Mouse (Mus musculus): ENCODE data around the gene Ankmy1. TPM values are rescaled to one million over a fixed set of nuclear protein-coding genes. Genes with fewer than 3 reads are reported as not detected.

Gene Ankmy1
- polyA plus RNA-seq, 1 experiment from 2014 or later = 1.1 TPM

- H3K4me2 ChIP-seq (replicated peaks; ENCODE audit: low read depth, low read length) = peak overlapping the region; percentile 56
- no peaks in the 10 kb centered on the region for H3K27me3 ChIP-seq (ENCODE audit: control insufficient read depth, insufficient read depth, low read length)
- no peak for ATAC-seq (ENCODE audit: insufficient number of reproducible peaks, insufficient read depth, low FRiP score, low read depth)
- peaks cover 22% of the 10 kb centered on the region for H3K36me3 ChIP-seq (ENCODE audit: control insufficient read depth, insufficient read depth, low read length)
- peaks cover 5% of the 10 kb centered on the region; the same call in 1 of the 2 replicates for H3K9me3 ChIP-seq (ENCODE audit: control insufficient read depth, low read depth, low read length)
- H3K9ac ChIP-seq (replicated peaks; ENCODE audit: low read depth, low read length) = 0 out of 2 replicates have a peak overlapping the region, but pooled peaks have one; percentile 6
- no peak overlapping the region for H3K27ac ChIP-seq (ENCODE audit: low read length)
- WGBS = 32% methylated on average over 2 of the region's 2 CpGs
- peaks cover 13% of the 10 kb centered on the region for H3K4me1 ChIP-seq (ENCODE audit: control insufficient read depth, insufficient read depth, low read length)
- 0 out of 2 replicates have a peak overlapping the region, but pooled peaks have one; percentile 8 for H3K4me3 ChIP-seq (ENCODE audit: low read depth, low read length)
Measured at GRCm38 (mm10) chr1:92935977-92936376, 33.3 kb upstream of the Ankmy1 start.

- Histone ChIP-seq H3K4me2 (replicated peaks; ENCODE audit: low read depth, low read length) (peak overlapping the region; percentile 56), H3K36me3 (ENCODE audit: control insufficient read depth, insufficient read depth, low read length) (peaks cover 17% of the 10 kb centered on the region), H3K9me3 (ENCODE audit: control insufficient read depth, low read depth, low read length) (peaks cover 5% of the 10 kb centered on the region; the same call in 1 of the 2 replicates), H3K4me1 (ENCODE audit: control insufficient read depth, insufficient read depth, low read length) (peaks cover 13% of the 10 kb centered on the region), H3K27me3 (ENCODE audit: control insufficient read depth, insufficient read depth, low read length) (no peaks in the 10 kb centered on the region), H3K4me3 (ENCODE audit: low read depth, low read length) (peak overlapping the region; percentile 63), H3K27ac (ENCODE audit: low read length) (peak overlapping the region; percentile 93), H3K9ac (replicated peaks; ENCODE audit: low read depth, low read length) (peak overlapping the region; percentile 44)
- ATAC-seq (ENCODE audit: insufficient number of reproducible peaks, insufficient read depth, low FRiP score, low read depth) = no peak
- WGBS = 16% methylated on average over 10 of the region's 10 CpGs
Measured at GRCm38 (mm10) chr1:92935054-92935962, 32.6 kb upstream of the Ankmy1 start.

- Histone ChIP-seq H3K4me1 (ENCODE audit: control insufficient read depth, insufficient read depth, low read length) (peaks cover 13% of the 10 kb centered on the region), H3K9me3 (ENCODE audit: control insufficient read depth, low read depth, low read length) (peaks cover 5% of the 10 kb centered on the region; the same call in 1 of the 2 replicates), H3K36me3 (ENCODE audit: control insufficient read depth, insufficient read depth, low read length) (peaks cover 9% of the 10 kb centered on the region), H3K9ac (replicated peaks; ENCODE audit: low read depth, low read length) (peak within 1 kb of the TSS; percentile 46), H3K27ac (ENCODE audit: low read length) (peak within 1 kb of the TSS; percentile 93), H3K4me3 (ENCODE audit: low read depth, low read length) (peak within 1 kb of the TSS; percentile 63), H3K4me2 (replicated peaks; ENCODE audit: low read depth, low read length) (peak within 1 kb of the TSS; percentile 56), H3K27me3 (ENCODE audit: control insufficient read depth, insufficient read depth, low read length) (no peaks in the 10 kb centered on the region)
- under 1% methylated on average over 45 of the region's 45 CpGs for WGBS
- ATAC-seq (ENCODE audit: insufficient number of reproducible peaks, insufficient read depth, low FRiP score, low read depth) = peak; percentile 98
Measured at GRCm38 (mm10) chr1:92934182-92934827, 31.6 kb upstream of the Ankmy1 start, which contains the start of gene Capn10. Gene Capn10, plus strand, starts transcription at chr1:92934376.

GRCm38 (mm10) chr1:92933611-92934010 lies 30.9 kb upstream of the Ankmy1 start:
- Histone ChIP-seq H3K27ac (ENCODE audit: low read length) (peak overlapping the region; percentile 93), H3K36me3 (ENCODE audit: control insufficient read depth, insufficient read depth, low read length) (peaks cover 3% of the 10 kb centered on the region; the same call in 1 of the 2 replicates), H3K4me3 (ENCODE audit: low read depth, low read length) (peak overlapping the region; percentile 63), H3K9me3 (ENCODE audit: control insufficient read depth, low read depth, low read length) (peaks cover 5% of the 10 kb centered on the region; the same call in 1 of the 2 replicates), H3K4me1 (ENCODE audit: control insufficient read depth, insufficient read depth, low read length) (peaks cover 13% of the 10 kb centered on the region), H3K27me3 (ENCODE audit: control insufficient read depth, insufficient read depth, low read length) (no peaks in the 10 kb centered on the region), H3K9ac (replicated peaks; ENCODE audit: low read depth, low read length) (peak overlapping the region; percentile 46), H3K4me2 (replicated peaks; ENCODE audit: low read depth, low read length) (peak overlapping the region; percentile 56)
- ATAC-seq (ENCODE audit: insufficient number of reproducible peaks, insufficient read depth, low FRiP score, low read depth) = no peak
- WGBS = 69% methylated on average over 4 of the region's 4 CpGs

- Histone ChIP-seq H3K4me3 (ENCODE audit: low read depth, low read length) (no peak overlapping the region), H3K27ac (ENCODE audit: low read length) (no peak overlapping the region), H3K27me3 (ENCODE audit: control insufficient read depth, insufficient read depth, low read length) (no peaks in the 10 kb centered on the region), H3K36me3 (ENCODE audit: control insufficient read depth, insufficient read depth, low read length) (no peaks in the 10 kb centered on the region), H3K9ac (replicated peaks; ENCODE audit: low read depth, low read length) (no peak overlapping the region), H3K4me1 (ENCODE audit: control insufficient read depth, insufficient read depth, low read length) (peaks cover 4% of the 10 kb centered on the region; the same call in 1 of the 2 replicates), H3K9me3 (ENCODE audit: control insufficient read depth, low read depth, low read length) (peaks cover 5% of the 10 kb centered on the region; the same call in 1 of the 2 replicates), H3K4me2 (replicated peaks; ENCODE audit: low read depth, low read length) (no peak overlapping the region)
- WGBS = 21% methylated on average over 1 of the region's 1 CpGs
- no peak for ATAC-seq (ENCODE audit: insufficient number of reproducible peaks, insufficient read depth, low FRiP score, low read depth)
Measured at GRCm38 (mm10) chr1:92930171-92930706, 27.5 kb upstream of the Ankmy1 start.

DNA sequence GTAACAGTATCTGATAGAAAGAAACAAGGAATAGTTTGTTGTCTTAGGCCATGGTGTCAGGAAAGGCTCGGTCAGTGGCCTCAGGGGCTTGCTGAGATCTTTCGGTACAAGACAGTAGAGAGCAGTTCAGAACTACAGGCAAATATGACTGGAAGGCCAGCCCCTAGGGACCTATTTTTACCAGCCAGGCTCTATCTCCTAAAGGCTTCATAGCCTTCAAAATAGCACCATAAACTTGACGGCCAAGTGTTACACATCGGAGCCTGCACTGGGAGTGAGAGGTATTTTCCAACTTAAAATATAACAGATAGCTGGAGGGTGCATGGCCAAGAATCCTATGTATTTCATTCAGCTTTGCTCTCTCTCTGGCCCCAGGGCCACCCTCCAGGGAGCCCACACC lies 18.8 kb upstream of the Ankmy1 start:
- no peak overlapping the region for H3K4me2 ChIP-seq (replicated peaks; ENCODE audit: low read depth, low read length)
- H3K27me3 ChIP-seq (ENCODE audit: control insufficient read depth, insufficient read depth, low read length) = no peaks in the 10 kb centered on the region
- WGBS = 89% methylated on average over 4 of the region's 4 CpGs
- no peak overlapping the region for H3K9ac ChIP-seq (replicated peaks; ENCODE audit: low read depth, low read length)
- H3K4me1 ChIP-seq (ENCODE audit: control insufficient read depth, insufficient read depth, low read length) = no peaks in the 10 kb centered on the region
- ATAC-seq (ENCODE audit: insufficient number of reproducible peaks, insufficient read depth, low FRiP score, low read depth) = no peak
- no peak overlapping the region for H3K27ac ChIP-seq (ENCODE audit: low read length)
- H3K4me3 ChIP-seq (ENCODE audit: low read depth, low read length) = no peak overlapping the region
- H3K36me3 ChIP-seq (ENCODE audit: control insufficient read depth, insufficient read depth, low read length) = peaks cover 29% of the 10 kb centered on the region
- H3K9me3 ChIP-seq (ENCODE audit: control insufficient read depth, low read depth, low read length) = no peaks in the 10 kb centered on the region

- no peaks in the 10 kb centered on the region for H3K9me3 ChIP-seq (ENCODE audit: control insufficient read depth, low read depth, low read length)
- H3K4me3 ChIP-seq (ENCODE audit: low read depth, low read length) = no peak overlapping the region
- WGBS = 81% methylated on average over 7 of the region's 7 CpGs
- no peaks in the 10 kb centered on the region for H3K27me3 ChIP-seq (ENCODE audit: control insufficient read depth, insufficient read depth, low read length)
- H3K4me1 ChIP-seq (ENCODE audit: control insufficient read depth, insufficient read depth, low read length) = no peaks in the 10 kb centered on the region
- no peak overlapping the region for H3K4me2 ChIP-seq (replicated peaks; ENCODE audit: low read depth, low read length)
- H3K27ac ChIP-seq (ENCODE audit: low read length) = no peak overlapping the region
- ATAC-seq (ENCODE audit: insufficient number of reproducible peaks, insufficient read depth, low FRiP score, low read depth) = 0 out of 2 replicates have a peak, but pooled peaks have one; percentile 47
- peaks cover 37% of the 10 kb centered on the region for H3K36me3 ChIP-seq (ENCODE audit: control insufficient read depth, insufficient read depth, low read length)
- H3K9ac ChIP-seq (replicated peaks; ENCODE audit: low read depth, low read length) = no peak overlapping the region
Measured at GRCm38 (mm10) chr1:92920474-92921200, 17.9 kb upstream of the Ankmy1 start.

Measured in stomach, embryonic 14.5 days (tissue).